Mouse (Mus musculus) myocyte (in vitro differentiated cells): Measurements from ENCODE around the gene Gm20388. TPM values are rescaled to one million over a fixed set of nuclear protein-coding genes. Genes with fewer than 3 reads are reported as not detected.

Source experiments
- H3K27me3 ChIP-seq: one replicate; pipeline ENCODE4 v1.6.1; 2011; ENCODE audit not compliant: control insufficient read depth, insufficient read depth, insufficient read length
- H3K36me3 ChIP-seq: one replicate; pipeline ENCODE4 v1.6.1; 2011; ENCODE audit not compliant: control insufficient read depth, insufficient read depth
- H3K4me2 ChIP-seq: one replicate; pipeline ENCODE4 v1.6.1; 2011; ENCODE audit warnings: low read depth, control low read depth
- H3K4me3 ChIP-seq: one replicate; pipeline ENCODE4 v1.5.1; 2011; ENCODE audit warnings: mild to moderate bottlenecking, control low read depth, moderate library complexity
- H3K79me2 ChIP-seq: one replicate; pipeline ENCODE4 v1.6.1; 2011; ENCODE audit not compliant: control insufficient read depth, insufficient read depth
- H3ac ChIP-seq: one replicate; pipeline ENCODE4 v1.6.1; 2011; ENCODE audit not compliant: control insufficient read depth, insufficient read length
- CEBPB ChIP-seq: IDR thresholded peaks from 2 replicates; pipeline ENCODE4 v1.6.1; 2011; ENCODE audit warnings: mild to moderate bottlenecking, moderate library complexity; ENCODE audit not compliant: poor library complexity, insufficient read depth, severe bottlenecking
- E2F4 ChIP-seq: IDR thresholded peaks from one replicate; pipeline ENCODE4 v1.6.1; 2011; ENCODE audit warnings: mild to moderate bottlenecking, control low read depth, moderate library complexity; ENCODE audit not compliant: insufficient read depth
- MAX ChIP-seq: IDR thresholded peaks from one replicate; pipeline ENCODE4 v1.6.1; 2011; ENCODE audit warnings: low read depth, mild to moderate bottlenecking, control low read depth
- MYOD1 ChIP-seq, 3 experiments: IDR thresholded peaks; one replicate each; pipeline ENCODE4 v1.6.1; 2011; ENCODE audit warnings: control low read depth in 2 of 3, low read depth in 2 of 3, mild to moderate bottlenecking in 2 of 3, moderate library complexity in 1 of 3; ENCODE audit not compliant: insufficient read length in 2 of 3, control insufficient read depth in 1 of 3
- MYOG ChIP-seq, 3 experiments: IDR thresholded peaks; one replicate each; pipeline ENCODE4 v1.6.1; 2011; ENCODE audit warnings: control low read depth in 2 of 3, low read depth in 2 of 3, mild to moderate bottlenecking in 2 of 3; ENCODE audit not compliant: insufficient read length in 2 of 3, control insufficient read depth in 1 of 3, insufficient read depth in 1 of 3
- POLR2A ChIP-seq: IDR thresholded peaks from one replicate; pipeline ENCODE4 v1.6.1; 2011; ENCODE audit warnings: low read depth, mild to moderate bottlenecking, control low read depth, moderate library complexity; ENCODE audit not compliant: insufficient read length
- POLR2AphosphoS2 ChIP-seq: IDR thresholded peaks from one replicate; pipeline ENCODE4 v1.6.1; 2011; ENCODE audit warnings: low read depth, control low read depth; ENCODE audit not compliant: insufficient read length
- REST ChIP-seq: IDR thresholded peaks from one replicate; pipeline ENCODE4 v1.6.1; 2011; ENCODE audit warnings: mild to moderate bottlenecking, control low read depth, moderate library complexity; ENCODE audit not compliant: insufficient read depth, insufficient read length
- SRF ChIP-seq: IDR thresholded peaks from one replicate; pipeline ENCODE4 v1.6.1; 2011; ENCODE audit warnings: low read depth; ENCODE audit not compliant: control insufficient read depth, insufficient read length
- TCF12 ChIP-seq: IDR thresholded peaks from one replicate; pipeline ENCODE4 v1.6.1; 2011; ENCODE audit warnings: mild to moderate bottlenecking, control low read depth; ENCODE audit not compliant: poor library complexity, insufficient read depth, severe bottlenecking
- TCF3 ChIP-seq: IDR thresholded peaks from one replicate; pipeline ENCODE4 v1.6.1; 2011; ENCODE audit warnings: low read depth, control low read depth; ENCODE audit not compliant: insufficient read length
- USF1 ChIP-seq: IDR thresholded peaks from one replicate; pipeline ENCODE4 v1.6.1; 2011; ENCODE audit warnings: low read depth, mild to moderate bottlenecking, control low read depth, moderate library complexity
- polyA plus RNA-seq: library from polyadenylated mRNA; unstranded; fragments of >200 nt; fragmentation: generic; extraction: Trizol; gene quantifications from one replicate; pipeline ENCODE4 v1.2.1, GENCODE M21; 2012; ENCODE audit warnings: missing spikeins

The Gm20388 gene
- polyA plus RNA-seq, 1 experiment: 15.3 TPM

DNA sequence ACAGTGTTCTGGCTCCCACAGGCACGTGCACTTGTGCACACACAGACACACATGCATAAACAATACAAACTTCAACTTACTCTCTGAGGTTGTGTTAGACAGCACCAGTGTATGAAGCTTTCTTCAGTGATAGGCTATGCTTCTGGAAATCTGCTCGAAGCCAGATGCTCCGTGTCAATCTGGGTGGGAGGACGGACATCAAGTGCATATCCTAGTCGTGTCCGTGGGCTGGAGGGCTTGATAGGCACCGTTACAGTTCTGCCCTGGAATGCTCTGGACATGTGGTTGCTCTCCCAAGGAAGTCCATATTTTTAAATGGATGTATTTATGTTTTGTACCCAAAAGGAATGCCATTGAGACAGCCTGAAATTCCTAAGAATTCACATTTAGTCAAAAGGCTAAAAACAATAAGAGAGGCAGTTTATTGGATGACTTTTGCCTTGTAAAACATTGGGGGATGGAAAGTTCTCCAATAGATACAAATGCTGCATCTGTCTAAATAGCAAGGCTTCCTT, 2178.6 kb downstream of the Gm20388 start:
- TF ChIP-seq MYOD1 (IDR thresholded peaks at IDR 0.05; ENCODE audit: control insufficient read depth in 1 of 3, insufficient read length in 2 of 3, low read depth in 2 of 3): no peak
- TF ChIP-seq USF1: no peak
- TF ChIP-seq TCF12: no peak
- TF ChIP-seq MAX: no peak
- H3K27me3 ChIP-seq: no peaks in the 10 kb centered on the region
- H3K4me2 ChIP-seq: no peak overlapping the region
- no peak overlapping the region for H3ac ChIP-seq
- H3K79me2 ChIP-seq: no peaks in the 10 kb centered on the region
- H3K36me3 ChIP-seq: no peaks in the 10 kb centered on the region
- no peak overlapping the region for H3K4me3 ChIP-seq

DNA sequence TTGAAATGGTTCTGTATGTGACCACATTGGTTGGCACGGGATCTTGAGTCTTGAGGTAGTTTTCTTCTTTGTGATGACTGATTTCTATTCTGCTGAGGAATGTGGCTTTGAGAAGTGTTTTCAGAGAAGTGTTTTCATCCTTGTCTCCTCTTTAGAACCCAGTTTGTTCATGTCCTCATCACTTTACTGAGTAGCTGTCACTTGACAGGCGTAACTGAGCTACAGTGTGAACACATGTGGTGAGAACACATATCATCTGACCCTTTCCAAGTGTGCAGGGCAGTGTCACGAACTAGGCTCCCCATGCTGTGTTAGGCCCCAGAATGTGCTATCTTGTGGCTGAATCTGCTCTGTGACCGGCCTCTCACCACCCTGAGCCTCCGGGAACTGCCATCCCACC, 2181.8 kb downstream of the Gm20388 start:
- no peak overlapping the region for H3K4me2 ChIP-seq
- H3K36me3 ChIP-seq: no peaks in the 10 kb centered on the region
- H3K4me3 ChIP-seq: no peak overlapping the region
- no peak overlapping the region for H3ac ChIP-seq
- no peak for TF ChIP-seq CEBPB
- no peak for TF ChIP-seq MYOG (IDR thresholded peaks at IDR 0.05; ENCODE audit: control insufficient read depth in 1 of 3, insufficient read depth in 1 of 3, insufficient read length in 2 of 3, low read depth in 2 of 3)
- TF ChIP-seq SRF: no peak
- no peak for TF ChIP-seq TCF3
- TF ChIP-seq POLR2AphosphoS2: no peak
- TF ChIP-seq MYOD1 (IDR thresholded peaks at IDR 0.05; ENCODE audit: control insufficient read depth in 1 of 3, insufficient read length in 2 of 3, low read depth in 2 of 3): no peak
- TF ChIP-seq POLR2A: no peak
- TF ChIP-seq E2F4: no peak
- no peaks in the 10 kb centered on the region for H3K79me2 ChIP-seq
- no peaks in the 10 kb centered on the region for H3K27me3 ChIP-seq

DNA sequence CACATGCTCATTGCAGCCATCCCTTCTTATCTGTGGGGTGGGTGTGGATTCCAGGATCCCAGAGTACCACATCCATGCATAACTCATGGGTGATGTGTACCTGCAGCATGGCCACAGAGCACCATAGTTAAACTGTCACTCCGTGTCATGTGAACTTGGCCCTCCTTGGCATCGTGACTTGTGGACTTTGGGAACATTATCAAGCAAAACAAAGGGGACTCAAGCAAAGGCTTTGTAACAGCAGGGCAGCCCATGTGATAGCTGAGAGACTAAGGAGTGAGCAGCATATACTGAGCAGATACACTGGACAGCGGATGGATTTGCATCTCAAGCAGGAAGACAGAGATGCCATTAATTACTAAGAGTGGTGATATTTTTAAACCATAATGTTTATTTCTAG, 2188.1 kb downstream of the Gm20388 start:
- no peak for TF ChIP-seq SRF
- no peak for TF ChIP-seq USF1
- no peak for TF ChIP-seq POLR2AphosphoS2
- TF ChIP-seq MYOD1 (IDR thresholded peaks at IDR 0.05; ENCODE audit: control insufficient read depth in 1 of 3, insufficient read length in 2 of 3, low read depth in 2 of 3): no peak
- TF ChIP-seq POLR2A: no peak
- TF ChIP-seq TCF3: no peak
- TF ChIP-seq REST: no peak
- TF ChIP-seq TCF12: no peak
- TF ChIP-seq CEBPB: no peak
- TF ChIP-seq MAX: no peak
- TF ChIP-seq MYOG (IDR thresholded peaks at IDR 0.05; ENCODE audit: control insufficient read depth in 1 of 3, insufficient read depth in 1 of 3, insufficient read length in 2 of 3, low read depth in 2 of 3): no peak
- TF ChIP-seq E2F4: no peak
- H3ac ChIP-seq: no peak overlapping the region
- no peak overlapping the region for H3K4me3 ChIP-seq
- no peaks in the 10 kb centered on the region for H3K36me3 ChIP-seq
- H3K27me3 ChIP-seq: no peaks in the 10 kb centered on the region
- no peak overlapping the region for H3K4me2 ChIP-seq
- no peaks in the 10 kb centered on the region for H3K79me2 ChIP-seq

DNA sequence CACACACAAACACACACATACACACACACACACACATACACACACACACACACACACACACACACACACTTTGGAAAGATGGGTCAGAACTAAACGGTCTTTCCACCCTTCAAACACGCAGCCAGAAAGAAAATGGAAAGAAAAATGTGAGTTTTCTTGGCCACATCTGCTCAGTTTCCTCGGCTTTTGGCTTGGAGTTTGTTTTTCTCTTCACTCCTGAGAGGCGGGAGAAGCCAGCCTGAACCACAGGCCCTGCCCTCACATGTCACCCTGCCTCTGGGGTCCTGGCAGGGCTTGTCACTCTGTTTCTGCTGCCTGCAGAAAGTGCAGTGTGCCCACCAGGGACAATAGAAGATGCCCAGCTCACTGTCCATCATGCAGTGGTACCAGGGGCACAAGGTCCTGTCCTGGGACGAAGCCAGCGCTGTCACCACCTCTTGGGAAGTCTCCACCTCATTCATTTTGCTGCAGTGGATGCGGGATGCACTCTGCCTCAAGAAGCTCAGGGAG, 2189.1 kb downstream of the Gm20388 start:
- Histone ChIP-seq H3K4me3 (no peak overlapping the region), H3K79me2 (no peaks in the 10 kb centered on the region), H3K27me3 (no peaks in the 10 kb centered on the region), H3K4me2 (no peak overlapping the region), H3ac (no peak overlapping the region), H3K36me3 (no peaks in the 10 kb centered on the region)
- TF ChIP-seq CEBPB (no peak), MYOD1 (IDR thresholded peaks at IDR 0.05; ENCODE audit: control insufficient read depth in 1 of 3, insufficient read length in 2 of 3, low read depth in 2 of 3) (no peak), MYOG (IDR thresholded peaks at IDR 0.05; ENCODE audit: control insufficient read depth in 1 of 3, insufficient read depth in 1 of 3, insufficient read length in 2 of 3, low read depth in 2 of 3) (no peak), USF1 (no peak), POLR2A (no peak), SRF (no peak), POLR2AphosphoS2 (no peak), TCF3 (no peak), E2F4 (no peak)

DNA sequence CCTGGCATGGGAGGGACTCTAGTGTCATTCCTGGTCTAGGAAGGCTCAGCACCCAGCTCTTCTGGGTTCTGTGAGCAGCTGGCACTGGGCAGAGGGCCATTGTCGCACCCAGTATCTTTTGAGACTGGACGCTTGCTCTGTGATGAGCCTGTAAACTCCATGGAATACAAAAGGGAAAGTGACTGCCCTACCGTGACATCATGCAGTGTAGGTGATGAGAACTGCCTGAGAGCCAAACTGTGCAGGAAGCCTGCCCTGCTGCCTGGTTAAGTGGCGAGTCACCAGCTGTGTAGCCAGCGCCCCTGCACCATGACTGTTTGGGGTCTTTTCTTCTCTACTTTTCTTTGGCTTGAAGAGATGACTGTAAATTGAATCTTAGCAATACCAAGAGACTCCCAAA, 2191.2 kb downstream of the Gm20388 start:
- H3K4me3 ChIP-seq: no peak overlapping the region
- no peak overlapping the region for H3ac ChIP-seq
- TF ChIP-seq MYOD1 (IDR thresholded peaks at IDR 0.05; ENCODE audit: control insufficient read depth in 1 of 3, insufficient read length in 2 of 3, low read depth in 2 of 3) (no peak), REST (no peak), MAX (no peak), E2F4 (no peak), CEBPB (no peak), POLR2AphosphoS2 (no peak), POLR2A (no peak), MYOG (IDR thresholded peaks at IDR 0.05; ENCODE audit: control insufficient read depth in 1 of 3, insufficient read depth in 1 of 3, insufficient read length in 2 of 3, low read depth in 2 of 3) (no peak), TCF12 (no peak), USF1 (no peak)
- no peaks in the 10 kb centered on the region for H3K27me3 ChIP-seq
- H3K4me2 ChIP-seq: peak overlapping the region; percentile 41
- no peaks in the 10 kb centered on the region for H3K36me3 ChIP-seq
- no peaks in the 10 kb centered on the region for H3K79me2 ChIP-seq
